Mouse (Mus musculus) MEL (cell line): ENCODE measurements around the gene Slc22a15.

ENCODE experiments used
- CTCF ChIP-seq, 3 experiments: IDR thresholded peaks in 2 of 3; conservative IDR thresholded peaks in 1 of 3; 2 replicates each; pipeline ENCODE4 v1.5.1; 2011 to 2012; ENCODE audit warnings: low read length in 3 of 3, low read depth in 2 of 3, mild to moderate bottlenecking in 2 of 3, improper control_type of control experiment in 1 of 3, inconsistent platforms in 1 of 3, mixed read lengths in 1 of 3, moderate library complexity in 1 of 3; ENCODE audit not compliant: control insufficient read depth in 1 of 3, insufficient read depth in 1 of 3, poor library complexity in 1 of 3, severe bottlenecking in 1 of 3
- NRF1 ChIP-seq: IDR thresholded peaks from 2 replicates; pipeline ENCODE4 v1.6.1; 2014; ENCODE audit warnings: low read depth, mild to moderate bottlenecking, inconsistent platforms, low read length, improper control_type of control experiment, moderate library complexity; ENCODE audit not compliant: poor library complexity, insufficient read depth, severe bottlenecking
- POLR2AphosphoS5 ChIP-seq: IDR thresholded peaks from 2 replicates; pipeline ENCODE4 v1.6.1; 2012; ENCODE audit warnings: low read depth, borderline replicate concordance, mild to moderate bottlenecking, inconsistent platforms, low read length, moderate library complexity, mixed read lengths
- ZNF384 ChIP-seq: IDR thresholded peaks from 2 replicates; pipeline ENCODE4 v1.6.1; 2012; ENCODE audit warnings: low read depth, mild to moderate bottlenecking, inconsistent platforms, low read length, improper control_type of control experiment

- TF ChIP-seq POLR2AphosphoS5 (no peak), CTCF (IDR thresholded peaks at IDR 0.05 in 2 of 3, conservative IDR thresholded peaks at IDR 0.05 in 1 of 3; ENCODE audit: control insufficient read depth in 1 of 3, insufficient read depth in 1 of 3, low read depth in 2 of 3, low read length in 3 of 3, poor library complexity in 1 of 3, severe bottlenecking in 1 of 3) (no peak), NRF1 (no peak), ZNF384 (no peak)
Measured at GRCm38 (mm10) chr3:101945257-101945656, 21.0 kb upstream of the Slc22a15 start.
